Comparison of ENCODE assay signal across 12 mouse cellular contexts in the genomic region with DNA sequence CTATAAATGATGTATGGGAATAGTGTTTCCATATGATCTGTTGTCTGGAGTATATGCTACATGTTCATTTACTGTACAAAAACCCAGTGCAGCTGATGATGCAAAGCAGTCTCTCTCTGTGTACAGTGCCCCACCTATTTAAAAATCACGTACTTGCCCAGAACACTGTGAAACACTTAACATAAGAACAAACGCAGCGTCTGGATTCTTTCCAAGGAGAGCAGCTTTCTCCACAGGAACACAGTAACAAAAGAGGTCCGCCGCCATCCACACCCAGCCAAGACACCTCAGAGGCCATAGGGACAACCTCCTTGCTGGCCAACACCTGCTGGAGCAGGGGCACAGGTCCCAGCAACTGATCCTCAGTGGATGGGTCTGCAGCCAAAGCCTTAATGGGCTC. TPM values are rescaled to one million over a fixed set of nuclear protein-coding genes. Genes with fewer than 3 reads are reported as not detected.
DNase-seq lines count a peak whose midpoint lies in the region; ATAC-seq and TF ChIP-seq lines count a peak whose summit lies in the region.
"Had no signal": no experiment of that assay in that cellular context is flagged by ENCODE, and none has a peak within 500 bp of the region (broad histone marks: within the 10 kb centered on the region; RNA-seq: fewer than 3 reads in every experiment).

No protein-coding gene starts in this region.

- 64% methylated on average over 5 of the region's 5 CpGs for WGBS in midbrain, postnatal 0 days
- 54% methylated on average over 5 of the region's 5 CpGs for WGBS in midbrain, embryonic 16.5 days
- WGBS in forebrain, postnatal 0 days, result 12% methylated on average over 5 of the region's 5 CpGs
- WGBS in embryonic facial prominence, embryonic 10.5 days, result 81% methylated on average over 5 of the region's 5 CpGs

- no peaks in the 10 kb centered on the region for H3K4me1 ChIP-seq in midbrain, postnatal 0 days (ENCODE audit: insufficient read depth, low read length)
- H3K4me1 ChIP-seq in midbrain, embryonic 16.5 days (ENCODE audit: control insufficient read depth, insufficient read depth, low read length), result peaks cover 9% of the 10 kb centered on the region
- H3K4me1 ChIP-seq in forebrain, postnatal 0 days (ENCODE audit: insufficient read depth), result peaks cover 8% of the 10 kb centered on the region
- H3K4me1 ChIP-seq in embryonic facial prominence, embryonic 10.5 days, result peaks cover 10% of the 10 kb centered on the region

- no peak overlapping the region; the same call in 1 of the 2 replicates for H3K27ac ChIP-seq in midbrain, postnatal 0 days (ENCODE audit: low read depth, low read length)
- H3K27ac ChIP-seq in midbrain, embryonic 16.5 days (ENCODE audit: low read length), result no peak overlapping the region
- peak overlapping the region; percentile 54; the same call in 1 of the 2 replicates for H3K27ac ChIP-seq in forebrain, postnatal 0 days (ENCODE audit: low read depth, low read length)
- H3K27ac ChIP-seq in embryonic facial prominence, embryonic 10.5 days (replicated peaks), result no peak overlapping the region
- H3K27ac ChIP-seq: liver, embryonic 13.5 days; stomach, embryonic 15.5 days had no signal

- no peak overlapping the region for H3K9ac ChIP-seq in midbrain, postnatal 0 days (replicated peaks; ENCODE audit: low read length, poor library complexity, severe bottlenecking)
- no peak overlapping the region for H3K9ac ChIP-seq in midbrain, embryonic 16.5 days (ENCODE audit: low read depth, low read length)
- no peak overlapping the region for H3K9ac ChIP-seq in forebrain, postnatal 0 days
- H3K9ac ChIP-seq: liver, embryonic 13.5 days; stomach, embryonic 15.5 days had no signal

- no peaks in the 10 kb centered on the region for H3K27me3 ChIP-seq in midbrain, postnatal 0 days (ENCODE audit: insufficient read depth, low read length)
- H3K27me3 ChIP-seq in midbrain, embryonic 16.5 days (ENCODE audit: control insufficient read depth, insufficient read depth, low read depth, low read length), result no peaks in the 10 kb centered on the region
- no peaks in the 10 kb centered on the region for H3K27me3 ChIP-seq in forebrain, postnatal 0 days (ENCODE audit: insufficient read depth, low read length)
- no peaks in the 10 kb centered on the region for H3K27me3 ChIP-seq in embryonic facial prominence, embryonic 10.5 days (replicated peaks; ENCODE audit: low read depth, poor library complexity, severe bottlenecking)
- H3K27me3 ChIP-seq: liver, embryonic 13.5 days; stomach, embryonic 15.5 days had no signal

- ATAC-seq in cerebellum, adult (ENCODE audit: insufficient number of reproducible peaks, low FRiP score, low TSS enrichment), result no peak
- ATAC-seq in midbrain, postnatal 0 days (ENCODE audit: low FRiP score), result no peak
- ATAC-seq in midbrain, embryonic 16.5 days, result no peak
- ATAC-seq in forebrain, postnatal 0 days, result no peak

- no peak overlapping the region for H3K4me2 ChIP-seq in midbrain, postnatal 0 days (ENCODE audit: low read depth, low read length, poor library complexity, severe bottlenecking)
- H3K4me2 ChIP-seq in midbrain, embryonic 16.5 days (ENCODE audit: low read length), result no peak overlapping the region
- no peak overlapping the region for H3K4me2 ChIP-seq in forebrain, postnatal 0 days (ENCODE audit: low read depth)
- H3K4me2 ChIP-seq: liver, embryonic 13.5 days; stomach, embryonic 15.5 days had no signal

- H3K36me3 ChIP-seq in midbrain, postnatal 0 days (ENCODE audit: insufficient read depth, low read length), result peaks cover 21% of the 10 kb centered on the region
- peaks cover 10% of the 10 kb centered on the region for H3K36me3 ChIP-seq in midbrain, embryonic 16.5 days (ENCODE audit: control insufficient read depth, insufficient read depth, low read length)
- H3K36me3 ChIP-seq in forebrain, postnatal 0 days (ENCODE audit: insufficient read depth), result peaks cover 30% of the 10 kb centered on the region
- 0 out of 2 replicates have a peak, but pooled peaks cover 3% of the 10 kb centered on the region for H3K36me3 ChIP-seq in embryonic facial prominence, embryonic 10.5 days (replicated peaks)
- H3K36me3 ChIP-seq: liver, embryonic 13.5 days; stomach, embryonic 15.5 days had no signal

- peak; percentile 49 for DNase-seq in cerebellum, adult 11 months
- DNase-seq in midbrain, postnatal 0 days (ENCODE audit: low spot score), result peak; percentile 40
- DNase-seq in forebrain, postnatal 0 days, result peak; percentile 66
- peak; percentile 13 for DNase-seq in testis, postnatal 14 days (ENCODE audit: low spot score)
- no peak for DNase-seq in embryonic facial prominence, embryonic 10.5 days (ENCODE audit: low spot score)
- no peak for DNase-seq in liver
- DNase-seq: kidney, adult 11 months; kidney, postnatal 25 days; liver, embryonic 13.5 days had no signal

- no peaks in the 10 kb centered on the region for H3K9me3 ChIP-seq in midbrain, postnatal 0 days (ENCODE audit: low read length)
- no peaks in the 10 kb centered on the region for H3K9me3 ChIP-seq in midbrain, embryonic 16.5 days (replicated peaks; ENCODE audit: control insufficient read depth, low read length, poor library complexity, severe bottlenecking)
- no peaks in the 10 kb centered on the region for H3K9me3 ChIP-seq in forebrain, postnatal 0 days (ENCODE audit: low read length)
- H3K9me3 ChIP-seq in embryonic facial prominence, embryonic 10.5 days, result no peaks in the 10 kb centered on the region
- H3K9me3 ChIP-seq: liver, embryonic 13.5 days; stomach, embryonic 15.5 days had no signal

- H3K4me3 ChIP-seq in midbrain, postnatal 0 days (ENCODE audit: low read depth, low read length), result no peak overlapping the region
- no peak overlapping the region for H3K4me3 ChIP-seq in midbrain, embryonic 16.5 days (ENCODE audit: low read depth, low read length)
- no peak overlapping the region for H3K4me3 ChIP-seq in forebrain, postnatal 0 days (ENCODE audit: low read depth, low read length)
- no peak overlapping the region for H3K4me3 ChIP-seq in embryonic facial prominence, embryonic 10.5 days
- H3K4me3 ChIP-seq: liver, embryonic 13.5 days; stomach, embryonic 15.5 days had no signal

- no peak for TF ChIP-seq CTCF in midbrain, postnatal 0 days (IDR thresholded peaks at IDR 0.05)
- TF ChIP-seq CTCF in forebrain, postnatal 0 days (IDR thresholded peaks at IDR 0.05; ENCODE audit: low read depth), result no peak

RNA-seq across cellular contexts. Expression of a gene that starts 2.4 kb away (rescaled TPM):
- 2.2 and 2.3 TPM in 2 replicates for total RNA-seq in midbrain, postnatal 0 days (2014; rRNA removed)
- 3.6 and 4.1 TPM in 2 replicates for polyA plus RNA-seq in midbrain, postnatal 0 days (2015; fragmentation: Nextera tagmentation; extraction: Ambion mirVana)
- 3.0 and 3.6 TPM in 2 replicates for polyA plus RNA-seq in midbrain, embryonic 16.5 days (2015; fragmentation: Nextera tagmentation; extraction: Ambion mirVana)
- 2.3 and 3.2 TPM in 2 replicates for total RNA-seq in forebrain, postnatal 0 days (2014; rRNA removed)
- 1.8 and 2.6 TPM in 2 replicates for polyA plus RNA-seq in forebrain, postnatal 0 days (2015; fragmentation: Nextera tagmentation; extraction: Ambion mirVana)
- 2.0 and 2.6 TPM in 2 replicates for polyA plus RNA-seq in embryonic facial prominence, embryonic 10.5 days (2016; fragmentation: Nextera tagmentation; extraction: Ambion mirVana)

Comparison
In these comparisons a context has a peak if more than half of its experiments do, and no peak if none do; other contexts are left out.
1. DNase-seq: peak in cerebellum, adult 11 months (single experiment), midbrain, postnatal 0 days (single experiment), forebrain, postnatal 0 days (single experiment) and testis, postnatal 14 days (single experiment); none in embryonic facial prominence, embryonic 10.5 days (single experiment) and liver (single experiment).